Mouse (Mus musculus) embryo, embryonic 11.5 days (tissue): ENCODE measurements around the gene Amd1.

Experiments
- DNase-seq: peaks from one replicate; pipeline ENCODE4 v3.0.0-alpha.2; 2012; ENCODE audit warnings: low read depth, low spot score

The Amd1 gene

GRCm38 (mm10) chr10:40301181-40302075 is 558 bp downstream of the Amd1 start:
- peak; percentile 17 for DNase-seq

DNA sequence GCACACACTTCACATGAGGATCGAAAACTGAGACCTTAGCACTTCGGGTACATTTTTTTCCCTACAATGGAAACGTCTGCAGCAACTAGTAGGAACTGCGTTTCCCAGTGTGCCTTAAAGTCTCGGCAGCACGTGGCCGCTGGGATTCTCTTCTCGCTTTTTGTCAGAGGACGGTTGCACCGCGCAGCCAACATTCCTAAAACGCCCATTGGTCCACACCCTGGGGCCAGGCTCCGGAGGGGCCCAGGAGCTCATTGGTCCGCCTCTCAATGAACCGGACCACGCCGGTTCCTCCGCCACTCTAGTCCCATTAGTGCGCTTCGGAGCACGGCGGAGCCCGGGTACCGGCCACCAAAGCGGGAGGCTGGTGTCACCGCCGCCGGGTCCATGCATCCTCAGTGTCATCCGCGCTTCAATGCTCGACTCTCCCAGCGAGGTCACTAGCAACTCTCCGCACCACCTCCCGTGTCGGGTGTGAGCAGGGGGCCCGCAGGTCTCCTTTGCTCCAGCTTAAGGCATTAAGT is 1.3 kb downstream of the Amd1 start:
- DNase-seq: peak; percentile 79

DNA sequence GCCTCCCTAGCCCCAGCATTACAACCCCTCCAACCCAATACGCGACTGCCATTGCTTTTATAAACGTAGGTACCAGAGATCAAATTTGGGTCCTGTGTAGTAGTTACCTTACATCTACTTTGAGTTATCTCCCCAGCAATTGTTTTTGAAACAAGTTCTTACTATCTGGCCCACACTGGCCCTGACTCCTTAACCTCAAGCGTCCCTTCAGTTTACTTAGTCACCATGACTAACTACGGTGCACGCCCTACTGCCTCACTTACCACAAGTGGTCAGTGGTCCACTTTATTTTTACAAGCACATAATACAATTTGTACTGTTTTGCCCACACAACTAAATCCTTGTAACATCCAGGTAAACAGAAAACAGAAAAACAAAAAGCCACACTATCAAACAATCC is 9.3 kb downstream of the Amd1 start:
- no peak for DNase-seq

DNA sequence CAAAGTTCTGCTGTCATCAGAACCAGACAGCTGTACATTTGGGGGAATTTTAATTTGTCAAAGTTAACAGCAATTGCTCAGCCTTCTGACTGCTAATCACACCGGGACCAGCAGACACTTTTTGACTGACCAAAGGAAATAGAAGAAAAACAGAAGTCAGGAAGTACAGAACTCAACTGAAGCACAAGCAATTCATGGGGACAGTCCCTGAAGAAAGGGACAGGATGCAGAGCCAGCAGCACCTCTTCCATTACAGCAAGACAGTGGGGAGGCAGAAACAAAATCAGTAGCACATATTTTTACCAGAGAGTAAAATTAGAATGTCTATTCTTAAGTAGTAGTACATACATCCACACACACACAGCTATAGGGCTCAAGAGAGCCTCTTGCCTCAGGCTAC is 15.2 kb downstream of the Amd1 start:
- no peak for DNase-seq

GRCm38 (mm10) chr10:40285571-40285970 is 16.4 kb downstream of the Amd1 start:
- no peak for DNase-seq

DNA sequence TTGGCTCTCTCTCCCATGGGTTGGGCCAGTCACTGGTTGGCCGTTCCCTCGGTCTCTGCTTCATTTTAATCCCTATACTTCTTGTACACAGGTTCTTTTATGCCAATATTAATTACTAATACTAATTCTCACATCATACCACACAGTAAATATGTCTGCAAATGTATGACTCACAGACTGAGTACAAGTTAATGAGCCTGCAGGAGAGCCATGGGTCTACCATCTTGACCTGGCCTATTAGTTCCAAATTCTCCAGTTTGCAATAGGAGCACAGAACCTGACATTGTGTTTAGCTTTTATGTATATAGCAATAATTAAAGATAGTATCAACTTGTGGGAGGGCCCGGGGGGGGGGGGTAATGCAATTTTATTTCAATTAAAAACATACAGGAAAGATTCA is 17.0 kb downstream of the Amd1 start:
- DNase-seq: no peak

- DNase-seq: no peak
Measured at GRCm38 (mm10) chr10:40284179-40284831, 17.7 kb downstream of the Amd1 start.

- no peak for DNase-seq
Measured at GRCm38 (mm10) chr10:40283636-40284035, 18.4 kb downstream of the Amd1 start.

- DNase-seq: no peak
Measured at GRCm38 (mm10) chr10:40281565-40281964, 20.4 kb downstream of the Amd1 start.

DNA sequence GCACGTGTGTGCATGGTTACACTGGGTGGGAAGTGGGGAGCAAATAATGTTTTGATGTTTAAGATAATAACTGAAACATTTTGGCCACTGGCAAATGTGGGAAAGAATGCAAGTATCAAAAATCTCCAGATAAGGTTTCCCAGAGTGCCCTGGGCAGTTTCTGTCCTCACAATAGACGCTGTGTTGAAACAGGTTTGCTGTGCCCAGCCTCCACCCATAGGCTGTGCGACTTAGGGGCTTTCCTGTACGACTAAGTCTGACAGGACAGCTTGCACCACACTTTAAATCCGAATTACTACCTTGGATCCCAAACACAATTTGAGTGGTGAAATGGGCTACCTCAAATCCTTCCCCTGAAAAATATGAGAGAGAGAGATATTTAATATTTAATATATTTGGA is 23.7 kb downstream of the Amd1 start:
- no peak for DNase-seq

DNA sequence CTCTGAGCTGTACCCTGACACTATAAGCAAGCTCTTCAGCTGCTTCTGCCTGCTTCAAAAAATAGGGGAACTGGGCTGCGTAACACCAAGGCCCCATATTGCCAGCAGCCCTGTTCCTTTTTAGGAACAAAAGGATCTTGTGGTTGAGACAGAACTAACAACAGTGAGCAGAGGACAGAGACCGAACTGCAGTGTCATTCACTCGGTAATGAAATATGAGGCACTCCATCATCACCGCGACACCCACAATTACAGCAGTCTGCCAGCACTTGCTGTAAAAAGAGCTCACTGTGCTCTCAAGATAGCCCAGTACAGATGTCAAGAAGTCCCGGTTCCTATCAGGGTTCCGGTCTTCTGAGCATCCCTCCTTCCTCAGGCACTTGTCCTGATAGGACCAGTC is 26.0 kb downstream of the Amd1 start:
- DNase-seq: no peak

DNA sequence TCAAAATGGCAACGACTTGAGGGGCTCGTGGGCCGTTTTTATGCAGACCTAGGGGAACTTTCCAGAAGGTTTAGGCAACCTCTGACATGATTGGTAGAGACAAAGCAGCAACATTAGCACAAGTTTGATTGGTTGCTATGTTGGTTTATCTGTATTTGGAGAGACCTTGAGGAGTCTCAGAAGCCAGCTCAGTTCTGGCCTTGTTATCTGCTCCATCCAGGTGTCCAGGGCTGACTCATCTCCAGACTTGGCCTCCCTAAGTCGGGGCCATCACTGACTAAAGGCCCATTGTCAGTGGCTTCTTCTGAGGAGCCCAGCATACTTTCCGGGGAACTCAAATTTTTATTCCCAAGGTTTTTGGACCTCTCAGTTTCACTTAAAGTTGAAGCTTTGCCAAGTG is 28.0 kb downstream of the Amd1 start:
- no peak for DNase-seq

DNA sequence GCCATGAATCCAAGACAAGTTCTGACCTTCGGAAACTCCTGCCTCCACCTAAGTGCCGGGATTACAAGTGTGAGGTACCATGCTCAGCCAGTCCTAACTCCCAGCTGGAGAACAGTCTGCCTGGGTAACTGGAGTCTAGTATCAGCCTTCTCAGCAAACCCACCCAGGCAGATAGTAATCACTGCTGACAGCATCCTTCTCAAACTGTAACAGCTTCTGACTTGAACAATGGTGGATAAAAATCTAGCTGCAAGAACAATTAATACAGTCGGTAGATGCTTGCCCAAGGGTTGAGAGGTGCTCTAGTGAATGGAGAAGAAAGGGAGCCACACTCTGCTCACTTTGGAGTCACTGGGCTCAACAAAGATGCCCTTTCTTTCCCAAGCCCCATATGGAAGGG is 30.8 kb downstream of the Amd1 start:
- DNase-seq: no peak

- no peak for DNase-seq
Measured at GRCm38 (mm10) chr10:40264920-40265319, 37.1 kb downstream of the Amd1 start.

DNA sequence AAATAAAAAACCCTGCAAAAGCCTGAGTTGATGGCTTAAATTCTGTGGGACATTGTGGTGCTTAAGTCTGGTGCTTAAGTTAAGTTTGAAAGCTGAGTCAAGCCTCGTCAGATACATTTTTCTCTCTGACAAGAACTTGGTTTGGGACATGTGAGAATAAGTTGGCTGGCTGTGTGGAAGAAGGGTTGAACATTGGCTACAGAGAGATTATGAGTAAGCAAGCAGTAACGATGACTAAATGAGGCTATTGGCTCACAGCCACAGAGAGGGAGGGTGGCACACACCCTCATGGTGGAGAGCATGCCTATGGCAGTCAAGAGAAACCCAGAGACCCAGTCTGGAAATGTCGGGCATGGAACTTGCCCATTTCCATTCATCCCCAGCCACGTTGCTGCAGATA is 38.3 kb downstream of the Amd1 start:
- no peak for DNase-seq

- DNase-seq: no peak
Measured at GRCm38 (mm10) chr10:40262200-40262599, 39.8 kb downstream of the Amd1 start.

GRCm38 (mm10) chr10:40260305-40260704 is 41.7 kb downstream of the Amd1 start:
- no peak for DNase-seq

GRCm38 (mm10) chr10:40259542-40259941 is 42.4 kb downstream of the Amd1 start:
- DNase-seq: no peak

- peak; percentile 49 for DNase-seq
Measured at GRCm38 (mm10) chr10:40258976-40259375, 43.0 kb downstream of the Amd1 start.

DNA sequence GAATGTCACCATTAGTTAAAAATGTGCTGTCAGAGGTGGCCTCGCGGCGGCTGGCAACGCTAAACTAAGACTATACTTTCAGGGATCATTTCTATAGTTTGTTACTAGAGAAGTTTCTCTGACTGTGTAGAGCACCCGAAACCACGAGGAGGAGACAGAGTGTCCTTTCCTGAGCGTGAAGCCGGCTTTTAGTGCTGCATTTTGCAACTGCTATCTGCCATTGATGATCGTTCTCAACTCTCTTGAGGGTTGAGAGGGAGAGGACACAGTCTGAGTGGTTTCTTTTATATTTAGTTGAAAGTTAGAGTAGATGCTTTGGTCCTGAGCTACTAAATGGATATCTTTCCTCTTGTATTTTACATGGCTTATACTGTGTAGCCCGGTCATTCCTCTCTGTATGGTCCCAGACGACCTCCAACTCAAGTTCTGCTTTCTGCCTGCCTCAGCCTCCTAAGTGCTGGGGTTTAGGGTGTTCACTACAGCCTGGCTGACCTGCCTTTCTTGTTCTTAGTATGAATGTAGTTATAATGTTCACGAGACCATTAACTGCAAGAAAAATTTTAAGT is 43.5 kb downstream of the Amd1 start:
- peak; percentile 84 for DNase-seq

- DNase-seq: peak; percentile 90
Measured at GRCm38 (mm10) chr10:40257414-40258255, 44.4 kb downstream of the Amd1 start, which contains the start of gene Gtf3c6. TSS of gene Gtf3c6 (minus strand) at chr10:40258108.
